Mouse (Mus musculus) testis, adult 2 months (tissue): ENCODE results near the gene Col8a1.

Experiments used
- CTCF ChIP-seq: fragments of 200-500 bp; IDR thresholded peaks from 2 replicates; pipeline ENCODE4 v1.5.1; 2012; ENCODE audit warnings: low read depth, mild to moderate bottlenecking, inconsistent platforms, low read length, moderate library complexity; ENCODE audit not compliant: control insufficient read depth, insufficient read depth, insufficient replicate concordance
- POLR2A ChIP-seq: fragments of 200-500 bp; IDR thresholded peaks from 2 replicates; pipeline ENCODE4 v1.6.1; 2012; ENCODE audit warnings: low read depth, mild to moderate bottlenecking, inconsistent platforms, low read length, moderate library complexity; ENCODE audit not compliant: control insufficient read depth

DNA sequence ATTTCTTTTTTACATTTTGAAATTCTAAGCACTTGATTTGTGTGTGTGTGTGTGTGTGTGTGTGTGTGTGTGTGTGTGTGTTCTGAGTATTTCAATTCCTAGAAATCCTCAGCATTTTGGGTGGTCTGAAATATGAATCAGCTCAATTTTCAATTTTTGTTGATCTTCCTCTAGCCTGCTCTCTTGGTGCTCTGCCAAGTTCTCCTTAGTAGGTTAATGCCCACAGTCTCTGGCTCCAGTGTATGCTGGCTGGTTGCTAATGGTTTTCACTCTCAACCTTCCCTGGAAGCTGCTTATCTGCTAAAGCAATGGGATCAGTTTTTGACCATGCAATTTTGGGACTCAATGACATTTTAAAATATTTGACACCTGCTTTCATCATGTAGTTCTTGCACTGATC is 24.5 kb upstream of the Col8a1 start:
- TF ChIP-seq CTCF (no peak), POLR2A (no peak)
